Comparison of ENCODE assay signal across 25 mouse cellular contexts in genomic region chr5:145161361-145161760, GRCm38 (mm10). TPM values are rescaled to one million over a fixed set of nuclear protein-coding genes. Genes with fewer than 3 reads are reported as not detected.
DNase-seq lines count a peak whose midpoint lies in the region; ATAC-seq and TF ChIP-seq lines count a peak whose summit lies in the region.
"Had no signal": no experiment of that assay in that cellular context is flagged by ENCODE, and none has a peak within 500 bp of the region (broad histone marks: within the 10 kb centered on the region; RNA-seq: fewer than 3 reads in every experiment).

No protein-coding gene starts in this region.

- no peaks in the 10 kb centered on the region for H3K27me3 ChIP-seq in E14TG2a.4 (ENCODE audit: insufficient read depth, low read length)
- no peaks in the 10 kb centered on the region for H3K27me3 ChIP-seq in kidney, embryonic 14.5 days (ENCODE audit: control insufficient read depth, insufficient read depth, low read length)
- H3K27me3 ChIP-seq: CH12.LX, Patski had no signal

- 0 out of 2 replicates have a peak overlapping the region, but pooled peaks have one; percentile 3 for H3K4me3 ChIP-seq in E14TG2a.4 (replicated peaks; ENCODE audit: low read length)
- no peak overlapping the region for H3K4me3 ChIP-seq in kidney, embryonic 14.5 days (ENCODE audit: low read length)

- WGBS in kidney, embryonic 14.5 days: 90% methylated on average over 14 of the region's 14 CpGs

- H3K27ac ChIP-seq in kidney, embryonic 14.5 days (ENCODE audit: low read depth, low read length): no peak overlapping the region

- no peak for ATAC-seq in kidney, embryonic 14.5 days (ENCODE audit: low FRiP score, low TSS enrichment)
- ATAC-seq: activated CD4-positive, CD25-positive, alpha-beta regulatory T cell, adult 4 months; CD4-positive, CD25-positive, alpha-beta regulatory T cell, adult 4 months; Patski had no signal

- peaks cover 56% of the 10 kb centered on the region for H3K4me1 ChIP-seq in E14TG2a.4 (replicated peaks; ENCODE audit: low read depth, low read length)
- peaks cover 6% of the 10 kb centered on the region; the same call in 1 of the 2 replicates for H3K4me1 ChIP-seq in kidney, embryonic 14.5 days (ENCODE audit: control insufficient read depth, insufficient read depth, low read length)

- H3K36me3 ChIP-seq in E14TG2a.4 (ENCODE audit: insufficient read depth, low read length): peaks cover 71% of the 10 kb centered on the region
- peaks cover 53% of the 10 kb centered on the region for H3K36me3 ChIP-seq in kidney, embryonic 14.5 days (ENCODE audit: control insufficient read depth, insufficient read depth, low read length)

- no peak overlapping the region for H3K9ac ChIP-seq in kidney, embryonic 14.5 days (ENCODE audit: low read depth, low read length)

- no peaks in the 10 kb centered on the region for H3K9me3 ChIP-seq in E14TG2a.4 (ENCODE audit: low read length)
- H3K9me3 ChIP-seq in kidney, embryonic 14.5 days (ENCODE audit: control insufficient read depth, low read length): no peaks in the 10 kb centered on the region
- H3K9me3 ChIP-seq: G1E had no signal

- no peak overlapping the region for H3K4me2 ChIP-seq in kidney, embryonic 14.5 days (replicated peaks; ENCODE audit: low read depth, low read length)

- TF ChIP-seq CTCF in E14TG2a.4 (conservative IDR thresholded peaks at IDR 0.05; ENCODE audit: low read length): no peak

- peak; percentile 80 for DNase-seq in R1 (ENCODE audit: low read depth, low spot score)
- peak; percentile 51 for DNase-seq in ZHBTc4 (ENCODE audit: low read depth, low spot score)
- no peak for DNase-seq in adrenal gland, postnatal 4 days (ENCODE audit: low spot score in 2 of 2)
- DNase-seq in heart, adult 11 months: no peak
- DNase-seq: adrenal gland, adult 2 months; adrenal gland, adult 8-10 months; adrenal gland, postnatal 10 days; adrenal gland, postnatal 14 days; adrenal gland, postnatal 25 days; adrenal gland, postnatal 36 days; B cell, adult 2 months; cerebellum, adult 11 months; cerebellum, adult 11-12 months; cerebellum, adult 18-20 months; cerebellum, adult 2 months; cerebellum, adult 8-10 months; cerebellum, adult 9-10 months; cerebellum, adult 9-11 months had no signal

RNA-seq across cellular contexts. Expression of gene Ptcd1, which starts 5.5 kb away (rescaled TPM):
- 7.1 and 14.4 TPM in 2 replicates for polyA plus RNA-seq in kidney, embryonic 14.5 days (2014; fragmentation: Nextera tagmentation; extraction: Ambion mirVana)
- total RNA-seq in adrenal gland, postnatal 4 days (2021): 10 to 100 TPM; 29.2 to 32.0 TPM

RNA-seq across cellular contexts. Expression of gene Cpsf4, which starts 5.7 kb away (rescaled TPM):
- 30.6 and 37.1 TPM in 2 replicates for polyA plus RNA-seq in kidney, embryonic 14.5 days (2014; fragmentation: Nextera tagmentation; extraction: Ambion mirVana)
- 10 to 100 TPM; 28.0 to 29.0 TPM for total RNA-seq in adrenal gland, postnatal 4 days (2021)

RNA-seq across cellular contexts. Expression of gene Bud31, which starts 21.2 kb away (rescaled TPM):
- 205 and 251 TPM in 2 replicates for polyA plus RNA-seq in kidney, embryonic 14.5 days (2014; fragmentation: Nextera tagmentation; extraction: Ambion mirVana)
- total RNA-seq in adrenal gland, postnatal 4 days (2021): 100 to 1,000 TPM; 106 to 113 TPM

RNA-seq across cellular contexts. Expression of gene Pdap1, which starts 21.3 kb away (rescaled TPM):
- 113 and 152 TPM in 2 replicates for polyA plus RNA-seq in kidney, embryonic 14.5 days (2014; fragmentation: Nextera tagmentation; extraction: Ambion mirVana)
- 100 to 1,000 TPM; 106 to 108 TPM for total RNA-seq in adrenal gland, postnatal 4 days (2021)

RNA-seq across cellular contexts. Expression of gene Atp5j2, which starts 30.5 kb away (rescaled TPM):
- 568 and 762 TPM in 2 replicates for polyA plus RNA-seq in kidney, embryonic 14.5 days (2014; fragmentation: Nextera tagmentation; extraction: Ambion mirVana)
- 100 to 1,000 TPM; 367 to 390 TPM for total RNA-seq in adrenal gland, postnatal 4 days (2021)

Comparison
In these comparisons a context has a peak if more than half of its experiments do, and no peak if none do; other contexts are left out.
1. DNase-seq: peak in R1 (single experiment) and ZHBTc4 (single experiment); none in adrenal gland, postnatal 4 days (0 of 2) and heart, adult 11 months (single experiment).